Mouse (Mus musculus) cerebral cortex, adult 2 months (tissue): ENCODE measurements around the gene Trip4.

Source experiments
- WGBS: fragments of 180-500 bp; shearing (Covaris S2); methylation state at CpG from one replicate; pipeline ENCODE4 v1.1.7; 2018; 5-methylcytosine and 5-hydroxymethylcytosine counted together

The Trip4 gene

GRCm38 (mm10) chr9:65787829-65788344 is 120.7 kb downstream of the Trip4 start:
- 56% methylated on average over 4 of the region's 4 CpGs for WGBS

- WGBS: 36% methylated on average over 8 of the region's 8 CpGs
These were observed 121.5 kb downstream of the Trip4 start for GRCm38 (mm10) chr9:65786885-65787787.

GRCm38 (mm10) chr9:65785772-65786368 is 122.7 kb downstream of the Trip4 start:
- WGBS: 93% methylated on average over 4 of the region's 4 CpGs

- 93% methylated on average over 3 of the region's 3 CpGs for WGBS
These were observed 129.0 kb downstream of the Trip4 start for GRCm38 (mm10) chr9:65779619-65780018.
